Mouse (Mus musculus) erythroblast, embryonic 14.5 days (primary cell): ENCODE results near the gene 1190007I07Rik. TPM values are rescaled to one million over a fixed set of nuclear protein-coding genes. Genes with fewer than 3 reads are reported as not detected.
A peak's percentile ranks its signal among the peaks of the same experiment; 100 is the strongest.

Source experiments
- H3K27me3 ChIP-seq: 2 replicates; pipeline ENCODE4 v1.6.1; 2012; ENCODE audit warnings: inconsistent platforms; ENCODE audit not compliant: control insufficient read depth
- H3K36me3 ChIP-seq: 2 replicates; pipeline ENCODE4 v1.6.1; 2012; ENCODE audit warnings: mild to moderate bottlenecking, inconsistent platforms; ENCODE audit not compliant: control insufficient read depth
- H3K4me1 ChIP-seq: 2 replicates; pipeline ENCODE4 v1.6.1; 2012; ENCODE audit warnings: inconsistent platforms; ENCODE audit not compliant: control insufficient read depth
- H3K4me3 ChIP-seq: replicated peaks from 2 replicates; pipeline ENCODE3; 2012; ENCODE audit warnings: moderate library complexity, mild to moderate bottlenecking, inconsistent platforms
- H3K9me3 ChIP-seq: 2 replicates; pipeline ENCODE4 v1.6.1; 2012; ENCODE audit warnings: low read length, inconsistent platforms, mixed read lengths; ENCODE audit not compliant: control insufficient read depth
- GATA1 ChIP-seq: IDR thresholded peaks from 2 replicates; pipeline ENCODE4 v1.6.1; 2012; ENCODE audit warnings: low read length, inconsistent platforms, mixed read lengths
- TAL1 ChIP-seq: IDR thresholded peaks from 3 replicates; pipeline ENCODE4 v1.6.1; 2012; ENCODE audit warnings: low read length, inconsistent platforms, mixed read lengths
- polyA plus RNA-seq: library from polyadenylated mRNA; stranded (reverse); fragments of >175 nt; gene quantifications from 2 replicates; pipeline ENCODE4 v1.2.3, GENCODE M21; 2012

1190007I07Rik gene
- 0.70 and 0.98 TPM in 2 replicates for polyA plus RNA-seq

DNA sequence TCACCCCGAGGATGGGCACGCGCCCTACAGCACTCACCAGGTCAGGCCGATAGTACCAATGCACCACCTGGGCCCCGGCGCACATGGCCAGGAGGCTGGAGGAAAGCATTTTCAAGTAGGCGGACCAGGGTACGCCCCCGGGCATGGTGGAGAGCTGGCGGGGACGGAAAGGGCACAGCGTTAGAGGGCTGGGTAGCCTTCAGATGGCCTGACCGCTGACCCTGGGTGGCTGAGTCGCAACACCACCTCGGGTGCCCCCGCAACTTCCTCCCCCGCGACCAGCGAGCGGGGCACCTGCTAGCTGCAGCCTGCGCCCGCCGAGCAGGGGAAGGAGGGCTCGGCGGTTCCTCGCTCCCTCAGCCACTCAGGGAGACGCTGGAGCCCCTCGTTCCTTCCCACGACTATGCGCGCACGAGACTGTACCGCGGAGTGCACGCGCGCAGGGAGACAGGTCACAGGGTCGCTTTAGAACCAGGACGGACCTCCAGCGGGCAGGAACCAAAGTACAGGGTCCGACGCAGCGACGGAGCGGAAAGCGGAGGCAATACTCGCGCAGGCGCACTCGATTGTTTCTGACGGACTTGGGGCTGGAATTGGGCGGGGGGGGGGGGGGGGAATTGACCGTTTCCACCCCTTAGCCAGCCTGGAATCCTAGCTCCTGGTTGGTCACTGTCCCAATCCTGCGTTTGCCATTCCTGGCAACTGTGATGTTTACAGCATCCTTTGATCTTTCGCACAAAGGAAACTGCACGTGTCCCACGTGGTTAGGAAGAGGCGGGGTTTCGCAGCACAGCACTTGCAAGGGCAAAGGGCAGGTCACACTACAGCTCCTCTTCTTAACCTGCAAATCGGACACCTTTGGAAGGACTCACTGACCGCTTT, at the start of gene 1190007I07Rik:
Gene 1190007I07Rik, minus strand, starts transcription at position 558 of the 882 bp plus-strand sequence.
- Histone ChIP-seq H3K9me3 (no peaks in the 10 kb centered on the region), H3K4me3 (peak within 1 kb of the TSS; percentile 65)
- TF ChIP-seq GATA1: no peak
- no peak for TF ChIP-seq TAL1

DNA sequence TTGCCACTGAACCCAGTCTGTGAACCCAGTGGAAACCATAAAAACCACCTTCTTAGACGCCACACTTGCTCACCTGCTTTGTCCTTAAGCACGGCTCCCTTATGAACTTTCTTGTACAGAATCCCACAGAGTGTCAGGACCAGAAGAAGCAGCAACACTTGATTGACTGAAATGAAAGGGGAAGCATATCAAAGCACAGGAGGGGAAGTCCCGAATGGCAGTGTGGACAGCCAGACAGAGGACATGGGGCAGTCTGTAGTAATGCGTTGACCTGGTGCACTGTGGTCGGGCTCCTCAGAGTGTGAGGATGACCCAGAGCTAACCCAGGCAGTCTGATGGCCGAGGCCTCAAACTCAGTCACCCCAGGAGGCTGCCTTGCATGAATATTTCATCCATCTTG, 47.2 kb upstream of the 1190007I07Rik start:
- H3K36me3 ChIP-seq: no peaks in the 10 kb centered on the region
- H3K27me3 ChIP-seq: 0 out of 2 replicates have a peak, but pooled peaks cover 3% of the 10 kb centered on the region
- no peak for TF ChIP-seq GATA1
- no peak for TF ChIP-seq TAL1
- H3K4me1 ChIP-seq: peaks cover 3% of the 10 kb centered on the region
- no peak overlapping the region for H3K4me3 ChIP-seq
- H3K9me3 ChIP-seq: no peaks in the 10 kb centered on the region

More for the DNA sequence above, at the start of gene 1190007I07Rik:
- H3K4me1 ChIP-seq: peaks cover 14% of the 10 kb centered on the region
- H3K36me3 ChIP-seq: no peaks in the 10 kb centered on the region
- no peaks in the 10 kb centered on the region for H3K27me3 ChIP-seq

DNA sequence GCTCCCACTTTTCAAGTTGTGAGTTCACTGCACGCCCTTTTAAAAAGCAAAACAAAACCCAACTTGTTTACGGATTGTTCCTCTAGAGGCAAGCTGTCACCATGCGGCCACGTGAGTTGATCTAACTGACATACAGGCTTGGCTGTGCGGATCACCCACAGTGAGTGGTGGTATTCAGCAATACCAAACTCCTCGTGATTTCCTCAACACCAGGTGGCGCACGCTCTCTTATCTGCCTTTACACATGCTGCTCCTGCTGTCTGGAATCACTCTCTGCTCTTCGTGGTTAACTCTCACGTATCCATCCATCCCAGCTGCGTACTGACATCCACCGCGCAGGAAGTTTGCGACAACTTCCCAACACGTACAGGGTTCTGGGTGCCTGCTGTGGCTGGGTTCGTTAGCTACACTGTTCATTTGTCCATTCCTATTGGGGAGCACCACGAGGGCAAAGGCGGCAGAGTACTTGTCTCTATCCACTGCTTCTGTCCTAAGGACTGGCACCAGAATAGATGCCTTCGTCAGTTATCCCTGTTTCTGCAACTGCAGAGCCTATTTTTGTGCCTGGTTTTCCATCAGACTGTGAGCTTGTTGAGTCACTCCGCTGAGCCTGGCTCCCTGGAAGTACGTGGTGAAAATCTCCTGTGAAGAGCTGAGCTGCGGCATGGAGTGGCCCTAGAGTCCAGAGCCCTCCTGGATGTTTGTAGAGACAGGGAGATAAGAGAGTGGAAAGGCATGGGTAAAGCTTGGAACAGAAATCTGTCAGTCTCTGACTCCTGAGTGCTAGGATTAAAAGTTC, 43.6 kb upstream of the 1190007I07Rik start:
- 0 out of 2 replicates have a peak, but pooled peaks cover 3% of the 10 kb centered on the region for H3K27me3 ChIP-seq
- H3K4me1 ChIP-seq: peaks cover 3% of the 10 kb centered on the region
- no peak for TF ChIP-seq TAL1
- TF ChIP-seq GATA1: no peak
- no peaks in the 10 kb centered on the region for H3K9me3 ChIP-seq
- H3K4me3 ChIP-seq: no peak overlapping the region
- H3K36me3 ChIP-seq: no peaks in the 10 kb centered on the region

DNA sequence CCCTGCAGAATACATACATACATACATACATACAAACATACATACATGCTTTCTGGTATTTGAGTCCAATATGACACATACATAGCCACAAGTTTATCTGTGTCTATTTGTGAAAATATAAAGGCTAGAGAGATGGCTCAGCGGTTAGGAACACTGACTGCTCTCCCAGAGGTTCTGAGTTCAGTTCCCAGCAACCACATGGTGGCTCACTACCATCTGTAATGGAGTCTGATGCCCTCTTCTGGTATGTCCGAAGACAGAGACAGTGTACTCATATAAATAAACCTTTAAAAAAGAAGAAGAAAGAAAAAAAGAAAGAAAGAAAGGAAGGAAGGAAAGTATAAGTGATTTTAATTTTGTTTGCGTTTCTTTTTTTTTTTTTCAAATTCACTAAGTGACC, 42.9 kb upstream of the 1190007I07Rik start:
- no peak overlapping the region for H3K4me3 ChIP-seq
- TF ChIP-seq TAL1: no peak
- TF ChIP-seq GATA1: no peak

DNA sequence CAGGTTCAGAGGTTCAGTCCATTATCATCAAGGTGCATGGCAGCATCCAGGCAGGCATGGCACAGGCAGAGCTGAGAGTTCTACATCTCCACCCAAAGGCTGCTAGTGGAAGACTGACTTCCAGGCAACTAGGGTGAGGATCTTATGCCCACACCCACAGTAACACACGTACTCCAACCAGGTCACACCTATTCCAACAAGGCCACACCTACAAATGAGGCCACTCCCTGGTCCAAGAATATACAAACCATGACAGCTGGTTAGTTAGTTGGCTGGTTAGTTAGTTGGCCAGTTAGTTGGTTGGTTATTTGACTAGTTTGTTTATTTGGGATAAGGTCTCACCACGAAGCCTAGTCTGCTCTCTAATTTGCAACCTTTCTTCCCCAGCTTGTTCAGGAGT, 40.3 kb upstream of the 1190007I07Rik start:
- no peak overlapping the region for H3K4me3 ChIP-seq
- H3K9me3 ChIP-seq: no peaks in the 10 kb centered on the region
- H3K36me3 ChIP-seq: no peaks in the 10 kb centered on the region
- no peak for TF ChIP-seq GATA1
- TF ChIP-seq TAL1: no peak
- H3K4me1 ChIP-seq: peaks cover 3% of the 10 kb centered on the region
- H3K27me3 ChIP-seq: no peaks in the 10 kb centered on the region

More for the DNA sequence above, 42.9 kb upstream of the 1190007I07Rik start:
- H3K9me3 ChIP-seq: no peaks in the 10 kb centered on the region
- H3K36me3 ChIP-seq: no peaks in the 10 kb centered on the region
- 0 out of 2 replicates have a peak, but pooled peaks cover 3% of the 10 kb centered on the region for H3K27me3 ChIP-seq
- H3K4me1 ChIP-seq: peaks cover 3% of the 10 kb centered on the region

DNA sequence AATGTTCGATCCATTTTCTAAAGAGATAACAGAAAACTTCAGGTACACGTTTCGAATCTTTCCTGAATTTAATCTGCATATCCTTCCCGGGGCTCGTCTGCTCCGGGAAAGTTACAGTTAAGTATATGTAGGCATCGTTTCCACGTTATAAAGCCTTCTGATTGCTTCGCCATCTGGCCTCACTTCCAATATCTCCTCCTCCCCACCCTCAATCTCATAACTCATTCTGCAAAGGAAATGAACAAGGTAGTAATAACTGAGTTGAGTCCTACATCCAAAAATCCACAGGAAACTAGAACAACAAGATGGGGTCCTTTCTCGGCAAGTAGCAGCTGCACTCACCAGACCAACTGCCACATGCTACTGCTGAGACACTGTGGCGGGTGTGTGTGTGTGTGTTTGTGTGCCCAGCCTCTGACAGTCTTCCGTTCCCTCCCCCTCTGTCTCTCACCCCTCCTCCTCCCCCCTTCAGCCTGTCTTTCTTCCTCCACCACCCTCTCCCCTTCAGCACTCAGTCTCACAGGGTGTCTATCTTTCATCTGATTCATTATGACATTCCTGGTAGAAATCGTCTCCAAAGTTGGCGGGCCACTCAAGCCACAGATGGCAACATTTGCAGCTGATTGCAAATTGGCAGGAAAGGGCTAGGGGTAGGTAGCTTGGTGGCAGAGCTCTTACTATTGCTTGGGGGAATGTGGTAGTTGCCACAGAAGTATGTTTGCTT, 39.4 kb upstream of the 1190007I07Rik start:
- Histone ChIP-seq H3K27me3 (no peaks in the 10 kb centered on the region), H3K9me3 (no peaks in the 10 kb centered on the region), H3K4me1 (peaks cover 3% of the 10 kb centered on the region), H3K36me3 (no peaks in the 10 kb centered on the region), H3K4me3 (no peak overlapping the region)
- TF ChIP-seq TAL1 (no peak), GATA1 (no peak)

DNA sequence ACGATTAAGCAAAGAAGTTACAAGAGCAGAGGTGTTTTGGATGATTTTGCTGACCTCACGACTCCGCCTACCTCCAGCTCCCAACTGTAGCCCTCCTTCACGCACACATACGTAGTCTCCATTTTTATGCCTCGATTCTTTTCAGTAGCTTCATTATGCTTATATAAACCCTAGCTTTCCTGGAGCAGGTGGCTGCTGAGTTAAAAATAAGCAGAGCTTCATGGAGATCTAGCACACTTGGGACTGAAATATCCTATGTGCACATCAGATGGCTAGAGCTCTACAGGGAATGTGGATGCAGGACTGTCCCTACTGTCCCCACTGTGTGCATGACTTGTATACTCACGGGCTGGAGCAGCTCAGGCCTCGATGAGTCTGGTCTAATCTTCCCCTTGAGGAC, 38.8 kb upstream of the 1190007I07Rik start:
- Histone ChIP-seq H3K27me3 (no peaks in the 10 kb centered on the region), H3K4me1 (peaks cover 3% of the 10 kb centered on the region), H3K4me3 (no peak overlapping the region), H3K36me3 (no peaks in the 10 kb centered on the region), H3K9me3 (no peaks in the 10 kb centered on the region)
- TF ChIP-seq GATA1: no peak
- TF ChIP-seq TAL1: no peak

DNA sequence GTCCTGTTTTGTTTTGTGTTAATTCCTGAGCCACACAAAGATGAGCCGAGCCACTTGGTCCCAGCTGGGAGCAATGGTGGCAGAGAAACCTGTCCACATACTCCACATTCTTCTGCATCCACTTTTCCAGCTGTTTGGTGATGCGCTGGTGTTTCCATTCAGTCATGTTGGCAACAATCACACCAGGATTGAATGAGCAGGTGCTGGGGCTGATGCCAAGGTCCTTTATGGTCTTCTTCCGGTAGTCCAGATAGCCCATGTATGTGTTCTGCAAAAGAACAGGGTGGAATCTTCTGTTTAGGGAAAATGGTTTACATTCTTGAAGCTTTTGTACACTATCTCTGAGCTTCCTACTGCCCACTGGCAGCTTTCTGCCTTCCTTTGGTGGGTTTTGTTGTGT, 31.6 kb upstream of the 1190007I07Rik start:
- H3K9me3 ChIP-seq: no peaks in the 10 kb centered on the region
- H3K27me3 ChIP-seq: no peaks in the 10 kb centered on the region
- H3K36me3 ChIP-seq: peaks cover 18% of the 10 kb centered on the region
- H3K4me3 ChIP-seq: no peak overlapping the region
- no peak for TF ChIP-seq GATA1
- TF ChIP-seq TAL1: no peak
- H3K4me1 ChIP-seq: no peaks in the 10 kb centered on the region
